Mouse (Mus musculus) heart, embryonic 15.5 days (tissue): ENCODE measurements at regions not wholly inside any gene's neighbourhood (a gene's known extent, or its start where the extent isn't known, plus 50 kb on each side); places are given as distances from the start of the nearest gene placed in this dataset.

Experiments
- ATAC-seq: fragments of 200-750 bp; cut with Nextera tagmentation; replicated peaks from 2 replicates; pipeline ENCODE4 v1.8.0; 2017; ENCODE audit warnings: low read depth, moderate TSS enrichment; ENCODE audit not compliant: insufficient number of reproducible peaks, insufficient read depth, low FRiP score
- H3K27ac ChIP-seq: fragments of 300-500 bp; sonication (generic); 2 replicates; pipeline ENCODE4 v1.5.1; 2015; ENCODE audit warnings: mild to moderate bottlenecking, inconsistent platforms
- H3K27me3 ChIP-seq: fragments of 300-500 bp; sonication (generic); 2 replicates; pipeline ENCODE4 v1.6.1; 2015; ENCODE audit warnings: inconsistent platforms
- H3K36me3 ChIP-seq: fragments of 300-500 bp; sonication (generic); 2 replicates; pipeline ENCODE4 v1.6.1; 2015; ENCODE audit warnings: mild to moderate bottlenecking, inconsistent platforms
- H3K4me1 ChIP-seq: fragments of 300-500 bp; sonication (generic); replicated peaks from 2 replicates; pipeline ENCODE4 v1.6.1; 2015; ENCODE audit warnings: inconsistent platforms
- H3K4me2 ChIP-seq: fragments of 300-500 bp; sonication (generic); 2 replicates; pipeline ENCODE4 v1.6.1; 2015; ENCODE audit warnings: inconsistent platforms, mild to moderate bottlenecking, moderate library complexity
- H3K4me3 ChIP-seq: fragments of 300-500 bp; sonication (generic); 2 replicates; pipeline ENCODE4 v1.5.1; 2015; ENCODE audit warnings: mild to moderate bottlenecking, inconsistent platforms
- H3K9ac ChIP-seq: fragments of 300-500 bp; sonication (generic); 2 replicates; pipeline ENCODE4 v1.6.1; 2015; ENCODE audit warnings: mild to moderate bottlenecking, inconsistent platforms
- H3K9me3 ChIP-seq: fragments of 300-500 bp; sonication (generic); replicated peaks from 2 replicates; pipeline ENCODE4 v1.6.1; 2016; ENCODE audit warnings: inconsistent platforms
- WGBS: fragments of 180-500 bp; shearing (Covaris S2); methylation state at CpG from one replicate; pipeline ENCODE4 v1.1.7; 2015; ENCODE audit warnings: mixed read lengths; 5-methylcytosine and 5-hydroxymethylcytosine counted together

- Histone ChIP-seq H3K36me3 (no peaks in the 10 kb centered on the region), H3K4me1 (no peaks in the 10 kb centered on the region), H3K9me3 (no peaks in the 10 kb centered on the region), H3K9ac (no peak overlapping the region), H3K4me2 (no peak overlapping the region), H3K27ac (no peak overlapping the region), H3K27me3 (no peaks in the 10 kb centered on the region), H3K4me3 (no peak overlapping the region)
- WGBS: 80% methylated on average over 9 of the region's 9 CpGs
- no peak for ATAC-seq
Measured at GRCm38 (mm10) chr13:48371060-48371459, 110.0 kb downstream of the Id4 start.

GRCm38 (mm10) chr13:48376405-48376804 is 115.4 kb downstream of the Id4 start:
- Histone ChIP-seq H3K36me3 (no peaks in the 10 kb centered on the region), H3K27me3 (no peaks in the 10 kb centered on the region), H3K4me2 (no peak overlapping the region), H3K9ac (no peak overlapping the region), H3K9me3 (no peaks in the 10 kb centered on the region), H3K4me3 (no peak overlapping the region), H3K27ac (no peak overlapping the region), H3K4me1 (no peaks in the 10 kb centered on the region)
- WGBS: 82% methylated on average over 4 of the region's 4 CpGs
- no peak for ATAC-seq

GRCm38 (mm10) chr13:48383580-48384445 is 122.8 kb downstream of the Id4 start:
- WGBS: 75% methylated on average over 13 of the region's 13 CpGs
- no peak for ATAC-seq

GRCm38 (mm10) chr13:48384901-48385300 is 123.9 kb downstream of the Id4 start:
- Histone ChIP-seq H3K4me2 (no peak overlapping the region), H3K27me3 (no peaks in the 10 kb centered on the region), H3K9me3 (no peaks in the 10 kb centered on the region), H3K4me1 (no peaks in the 10 kb centered on the region), H3K36me3 (no peaks in the 10 kb centered on the region), H3K9ac (no peak overlapping the region), H3K27ac (no peak overlapping the region), H3K4me3 (no peak overlapping the region)
- 67% methylated on average over 11 of the region's 11 CpGs for WGBS
- no peak for ATAC-seq

More at GRCm38 (mm10) chr13:48383580-48384445, 122.8 kb downstream of the Id4 start:
- H3K27ac ChIP-seq: no peak overlapping the region
- no peak overlapping the region for H3K4me2 ChIP-seq
- no peaks in the 10 kb centered on the region for H3K27me3 ChIP-seq
- no peak overlapping the region for H3K4me3 ChIP-seq
- H3K36me3 ChIP-seq: no peaks in the 10 kb centered on the region
- no peaks in the 10 kb centered on the region for H3K4me1 ChIP-seq
- H3K9ac ChIP-seq: no peak overlapping the region
- H3K9me3 ChIP-seq: no peaks in the 10 kb centered on the region

- no peaks in the 10 kb centered on the region for H3K9me3 ChIP-seq
- H3K4me1 ChIP-seq: no peaks in the 10 kb centered on the region
- no peak for ATAC-seq
- H3K36me3 ChIP-seq: no peaks in the 10 kb centered on the region
- H3K9ac ChIP-seq: no peak overlapping the region
- WGBS: 83% methylated on average over 11 of the region's 11 CpGs
- H3K27ac ChIP-seq: no peak overlapping the region
- no peak overlapping the region for H3K4me3 ChIP-seq
- no peaks in the 10 kb centered on the region for H3K27me3 ChIP-seq
- no peak overlapping the region for H3K4me2 ChIP-seq
Measured at GRCm38 (mm10) chr13:48391126-48391525, 122.1 kb downstream of the Zfp169 start.

GRCm38 (mm10) chr13:48397761-48398160 is 115.5 kb downstream of the Zfp169 start:
- Histone ChIP-seq H3K27ac (no peak overlapping the region), H3K4me3 (no peak overlapping the region), H3K9ac (no peak overlapping the region), H3K4me2 (no peak overlapping the region), H3K9me3 (no peaks in the 10 kb centered on the region), H3K27me3 (no peaks in the 10 kb centered on the region), H3K36me3 (no peaks in the 10 kb centered on the region), H3K4me1 (no peaks in the 10 kb centered on the region)
- no peak for ATAC-seq
- 7% methylated on average over 1 of the region's 1 CpGs for WGBS

GRCm38 (mm10) chr13:48398617-48399016 is 114.6 kb downstream of the Zfp169 start:
- H3K4me3 ChIP-seq: no peak overlapping the region
- no peak overlapping the region for H3K9ac ChIP-seq
- H3K9me3 ChIP-seq: no peaks in the 10 kb centered on the region
- no peaks in the 10 kb centered on the region for H3K27me3 ChIP-seq
- no peak overlapping the region for H3K4me2 ChIP-seq
- no peak for ATAC-seq
- no peaks in the 10 kb centered on the region for H3K4me1 ChIP-seq
- no peaks in the 10 kb centered on the region for H3K36me3 ChIP-seq
- 75% methylated on average over 3 of the region's 3 CpGs for WGBS
- H3K27ac ChIP-seq: no peak overlapping the region

- H3K4me1 ChIP-seq: no peaks in the 10 kb centered on the region
- H3K4me2 ChIP-seq: no peak overlapping the region
- no peak overlapping the region for H3K4me3 ChIP-seq
- no peaks in the 10 kb centered on the region for H3K27me3 ChIP-seq
- no peak overlapping the region for H3K27ac ChIP-seq
- no peak overlapping the region for H3K9ac ChIP-seq
- no peaks in the 10 kb centered on the region for H3K9me3 ChIP-seq
- ATAC-seq: no peak
- H3K36me3 ChIP-seq: no peaks in the 10 kb centered on the region
- WGBS: 3% methylated on average over 5 of the region's 5 CpGs
Measured at GRCm38 (mm10) chr13:48402316-48402715, 110.9 kb downstream of the Zfp169 start.

- no peaks in the 10 kb centered on the region for H3K9me3 ChIP-seq
- H3K27me3 ChIP-seq: no peaks in the 10 kb centered on the region
- WGBS: 44% methylated on average over 9 of the region's 9 CpGs
- H3K4me1 ChIP-seq: no peaks in the 10 kb centered on the region
- H3K27ac ChIP-seq: no peak overlapping the region
- ATAC-seq: no peak
- H3K36me3 ChIP-seq: no peaks in the 10 kb centered on the region
- no peak overlapping the region for H3K4me3 ChIP-seq
- no peak overlapping the region for H3K9ac ChIP-seq
- no peak overlapping the region for H3K4me2 ChIP-seq
Measured at GRCm38 (mm10) chr13:48422438-48423329, 90.6 kb downstream of the Zfp169 start.

GRCm38 (mm10) chr13:48426816-48427215 is 86.4 kb downstream of the Zfp169 start:
- Histone ChIP-seq H3K27me3 (no peaks in the 10 kb centered on the region), H3K27ac (no peak overlapping the region), H3K4me3 (no peak overlapping the region), H3K36me3 (no peaks in the 10 kb centered on the region), H3K9ac (no peak overlapping the region), H3K4me2 (no peak overlapping the region), H3K4me1 (no peaks in the 10 kb centered on the region), H3K9me3 (no peaks in the 10 kb centered on the region)
- WGBS: 66% methylated on average over 5 of the region's 5 CpGs
- ATAC-seq: no peak

GRCm38 (mm10) chr13:48436659-48437345 is 76.4 kb downstream of the Zfp169 start:
- Histone ChIP-seq H3K4me2 (no peak overlapping the region), H3K27me3 (0 out of 2 replicates have a peak, but pooled peaks cover 3% of the 10 kb centered on the region), H3K4me1 (no peaks in the 10 kb centered on the region), H3K36me3 (no peaks in the 10 kb centered on the region), H3K4me3 (no peak overlapping the region), H3K27ac (no peak overlapping the region), H3K9me3 (no peaks in the 10 kb centered on the region), H3K9ac (no peak overlapping the region)
- no peak for ATAC-seq
- WGBS: 59% methylated on average over 14 of the region's 14 CpGs
